Mouse (Mus musculus): ENCODE results near the gene Zbtb33.

Zbtb33 gene

GRCm38 (mm10) chrX:38189552-38190457 lies at the start of gene Zbtb33:
TSS of gene Zbtb33 (plus strand) at chrX:38189793.
- DNase-seq: peak; percentile 85

GRCm38 (mm10) chrX:38159097-38159496 lies 30.5 kb upstream of the Zbtb33 start:
- no peak for DNase-seq

- no peak for DNase-seq
These were observed 24.3 kb upstream of the Zbtb33 start for GRCm38 (mm10) chrX:38165315-38165714.

GRCm38 (mm10) chrX:38166064-38166463 lies 23.5 kb upstream of the Zbtb33 start:
- no peak for DNase-seq

- DNase-seq: no peak
These were observed 23.0 kb upstream of the Zbtb33 start for GRCm38 (mm10) chrX:38166592-38166991.

- DNase-seq: peak; percentile 30
These were observed 9.7 kb upstream of the Zbtb33 start for GRCm38 (mm10) chrX:38179891-38180310.

GRCm38 (mm10) chrX:38180656-38181607 lies 8.7 kb upstream of the Zbtb33 start:
- DNase-seq: peak; percentile 7

- peak; percentile 14 for DNase-seq
These were observed 7.9 kb upstream of the Zbtb33 start for GRCm38 (mm10) chrX:38181608-38182258.

- DNase-seq: no peak
These were observed 4.1 kb upstream of the Zbtb33 start for GRCm38 (mm10) chrX:38185520-38185919.

- no peak for DNase-seq
These were observed 818 bp downstream of the Zbtb33 start for GRCm38 (mm10) chrX:38190458-38190764.

GRCm38 (mm10) chrX:38201816-38202215 lies 12.2 kb downstream of the Zbtb33 start:
- no peak for DNase-seq

- DNase-seq: no peak
These were observed 17.8 kb downstream of the Zbtb33 start for GRCm38 (mm10) chrX:38207392-38207791.

GRCm38 (mm10) chrX:38216986-38217675 lies 27.5 kb downstream of the Zbtb33 start:
- no peak for DNase-seq

- DNase-seq: no peak
These were observed 28.0 kb downstream of the Zbtb33 start for GRCm38 (mm10) chrX:38217676-38217991.

- DNase-seq: no peak
These were observed 33.2 kb downstream of the Zbtb33 start for GRCm38 (mm10) chrX:38222757-38223156.

- DNase-seq: no peak
These were observed 40.3 kb downstream of the Zbtb33 start for GRCm38 (mm10) chrX:38229888-38230287.

GRCm38 (mm10) chrX:38237731-38238130 lies 48.1 kb downstream of the Zbtb33 start:
- DNase-seq: no peak
